Mouse (Mus musculus) heart, embryonic 13.5 days (tissue): ENCODE results near the gene Fam13a. TPM values are rescaled to one million over a fixed set of nuclear protein-coding genes. Genes with fewer than 3 reads are reported as not detected.

Experiments used
- ATAC-seq: fragments of 200-750 bp; cut with Nextera tagmentation; 2 replicates; pipeline ENCODE4 v1.8.0; 2017; ENCODE audit warnings: moderate TSS enrichment; ENCODE audit not compliant: insufficient number of reproducible peaks, low FRiP score, low TSS enrichment; ENCODE audit errors: extremely low read depth
- H3K27ac ChIP-seq: fragments of 300-500 bp; sonication (generic); replicated peaks from 2 replicates; pipeline ENCODE4 v1.5.1; 2015; ENCODE audit warnings: moderate library complexity, mild to moderate bottlenecking, inconsistent platforms
- H3K27me3 ChIP-seq: fragments of 300-500 bp; sonication (generic); replicated peaks from 2 replicates; pipeline ENCODE4 v1.6.1; 2015; ENCODE audit warnings: mild to moderate bottlenecking, inconsistent platforms
- H3K36me3 ChIP-seq: fragments of 300-500 bp; sonication (generic); 2 replicates; pipeline ENCODE4 v1.6.1; 2015; ENCODE audit warnings: mild to moderate bottlenecking, inconsistent platforms
- H3K4me1 ChIP-seq: fragments of 300-500 bp; sonication (generic); 2 replicates; pipeline ENCODE4 v1.6.1; 2015; ENCODE audit warnings: inconsistent platforms
- H3K4me2 ChIP-seq: fragments of 300-500 bp; sonication (generic); 2 replicates; pipeline ENCODE4 v1.6.1; 2015; ENCODE audit warnings: inconsistent platforms, mild to moderate bottlenecking, moderate library complexity
- H3K4me3 ChIP-seq: fragments of 300-500 bp; sonication (generic); 2 replicates; pipeline ENCODE4 v1.5.1; 2015; ENCODE audit warnings: moderate library complexity, mild to moderate bottlenecking, inconsistent platforms
- H3K9ac ChIP-seq: fragments of 300-500 bp; sonication (generic); 2 replicates; pipeline ENCODE4 v1.6.1; 2015; ENCODE audit warnings: inconsistent platforms, mild to moderate bottlenecking, moderate library complexity
- H3K9me3 ChIP-seq: fragments of 300-500 bp; sonication (generic); 2 replicates; pipeline ENCODE4 v1.6.1; 2016; ENCODE audit warnings: inconsistent platforms
- WGBS: fragments of 180-500 bp; shearing (Covaris S2); methylation state at CpG from one replicate; pipeline ENCODE4 v1.1.7; 2015; ENCODE audit warnings: mixed read lengths; 5-methylcytosine and 5-hydroxymethylcytosine counted together
- polyA plus RNA-seq: library from polyadenylated mRNA; unstranded; fragments of >200 nt; fragmentation: Nextera tagmentation; extraction: Ambion mirVana; gene quantifications from 2 replicates; pipeline ENCODE4 v1.2.1, GENCODE M21; 2015

Fam13a gene
- polyA plus RNA-seq, 1 experiment from 2014 or later: 5.7 TPM

GRCm38 (mm10) chr6:58999044-58999453 lies 25.3 kb downstream of the Fam13a start:
- Histone ChIP-seq H3K4me1 (peaks cover 12% of the 10 kb centered on the region; the same call in 1 of the 2 replicates), H3K9ac (no peak overlapping the region), H3K9me3 (no peaks in the 10 kb centered on the region), H3K36me3 (no peaks in the 10 kb centered on the region), H3K27me3 (no peaks in the 10 kb centered on the region), H3K27ac (0 out of 2 replicates have a peak overlapping the region, but pooled peaks have one; percentile 26), H3K4me3 (no peak overlapping the region), H3K4me2 (0 out of 2 replicates have a peak overlapping the region, but pooled peaks have one; percentile 14)
- no peak for ATAC-seq
- WGBS: 39% methylated on average over 4 of the region's 4 CpGs

GRCm38 (mm10) chr6:58998528-58998927 lies 25.8 kb downstream of the Fam13a start:
- no peak overlapping the region for H3K27ac ChIP-seq

GRCm38 (mm10) chr6:58989149-58989548 lies 35.2 kb downstream of the Fam13a start:
- Histone ChIP-seq H3K27ac (no peak overlapping the region), H3K4me2 (no peak overlapping the region), H3K4me3 (no peak overlapping the region), H3K4me1 (no peaks in the 10 kb centered on the region), H3K9ac (no peak overlapping the region), H3K36me3 (0 out of 2 replicates have a peak, but pooled peaks cover 7% of the 10 kb centered on the region), H3K9me3 (no peaks in the 10 kb centered on the region), H3K27me3 (no peaks in the 10 kb centered on the region)
- no peak for ATAC-seq
- 83% methylated on average over 3 of the region's 3 CpGs for WGBS

More at GRCm38 (mm10) chr6:58998528-58998927, 25.8 kb downstream of the Fam13a start:
- peaks cover 12% of the 10 kb centered on the region; the same call in 1 of the 2 replicates for H3K4me1 ChIP-seq
- H3K4me3 ChIP-seq: no peak overlapping the region
- H3K27me3 ChIP-seq: no peaks in the 10 kb centered on the region
- H3K9me3 ChIP-seq: no peaks in the 10 kb centered on the region
- 59% methylated on average over 4 of the region's 4 CpGs for WGBS
- no peak overlapping the region for H3K4me2 ChIP-seq
- H3K9ac ChIP-seq: no peak overlapping the region
- no peaks in the 10 kb centered on the region for H3K36me3 ChIP-seq
- no peak for ATAC-seq

- 84% methylated on average over 2 of the region's 2 CpGs for WGBS
- Histone ChIP-seq H3K4me3 (no peak overlapping the region), H3K4me2 (no peak overlapping the region), H3K4me1 (no peaks in the 10 kb centered on the region), H3K27me3 (no peaks in the 10 kb centered on the region), H3K27ac (no peak overlapping the region), H3K9ac (no peak overlapping the region), H3K36me3 (0 out of 2 replicates have a peak, but pooled peaks cover 9% of the 10 kb centered on the region), H3K9me3 (no peaks in the 10 kb centered on the region)
- ATAC-seq: no peak
These were observed 35.6 kb downstream of the Fam13a start for GRCm38 (mm10) chr6:58988706-58989105.

GRCm38 (mm10) chr6:58987166-58987565 lies 37.2 kb downstream of the Fam13a start:
- no peak overlapping the region for H3K4me2 ChIP-seq
- no peaks in the 10 kb centered on the region for H3K27me3 ChIP-seq
- 0 out of 2 replicates have a peak, but pooled peaks cover 12% of the 10 kb centered on the region for H3K36me3 ChIP-seq
- H3K4me3 ChIP-seq: no peak overlapping the region
- ATAC-seq: no peak
- no peaks in the 10 kb centered on the region for H3K4me1 ChIP-seq
- no peaks in the 10 kb centered on the region for H3K9me3 ChIP-seq
- H3K9ac ChIP-seq: no peak overlapping the region
- no peak overlapping the region for H3K27ac ChIP-seq
- 79% methylated on average over 5 of the region's 5 CpGs for WGBS

- H3K4me2 ChIP-seq: no peak overlapping the region
- ATAC-seq: no peak
- H3K9ac ChIP-seq: no peak overlapping the region
- 0 out of 2 replicates have a peak, but pooled peaks cover 12% of the 10 kb centered on the region for H3K36me3 ChIP-seq
- H3K9me3 ChIP-seq: no peaks in the 10 kb centered on the region
- peaks cover 4% of the 10 kb centered on the region; the same call in 1 of the 2 replicates for H3K4me1 ChIP-seq
- H3K27me3 ChIP-seq: no peaks in the 10 kb centered on the region
- H3K27ac ChIP-seq: no peak overlapping the region
- WGBS: 89% methylated on average over 8 of the region's 8 CpGs
- H3K4me3 ChIP-seq: no peak overlapping the region
These were observed 39.2 kb downstream of the Fam13a start for GRCm38 (mm10) chr6:58985186-58985585.

- peaks cover 9% of the 10 kb centered on the region; the same call in 1 of the 2 replicates for H3K4me1 ChIP-seq
- no peak overlapping the region for H3K27ac ChIP-seq
- no peaks in the 10 kb centered on the region for H3K36me3 ChIP-seq
- 61% methylated on average over 2 of the region's 2 CpGs for WGBS
- no peak overlapping the region for H3K9ac ChIP-seq
- H3K9me3 ChIP-seq: no peaks in the 10 kb centered on the region
- H3K4me2 ChIP-seq: no peak overlapping the region
- H3K27me3 ChIP-seq: no peaks in the 10 kb centered on the region
- H3K4me3 ChIP-seq: no peak overlapping the region
- ATAC-seq: no peak
These were observed 49.1 kb downstream of the Fam13a start for GRCm38 (mm10) chr6:58975249-58975648.

GRCm38 (mm10) chr6:58974428-58974827 lies 49.9 kb downstream of the Fam13a start:
- Histone ChIP-seq H3K27me3 (no peaks in the 10 kb centered on the region), H3K36me3 (no peaks in the 10 kb centered on the region), H3K27ac (no peak overlapping the region), H3K4me1 (peaks cover 7% of the 10 kb centered on the region; the same call in 1 of the 2 replicates), H3K4me2 (no peak overlapping the region), H3K4me3 (no peak overlapping the region), H3K9me3 (no peaks in the 10 kb centered on the region), H3K9ac (no peak overlapping the region)
- no peak for ATAC-seq
- 80% methylated on average over 2 of the region's 2 CpGs for WGBS

- H3K4me1 ChIP-seq: peaks cover 7% of the 10 kb centered on the region; the same call in 1 of the 2 replicates
- H3K27ac ChIP-seq: no peak overlapping the region
- no peak overlapping the region for H3K4me3 ChIP-seq
- H3K9ac ChIP-seq: no peak overlapping the region
- H3K4me2 ChIP-seq: no peak overlapping the region
- H3K36me3 ChIP-seq: peaks cover 5% of the 10 kb centered on the region; the same call in 1 of the 2 replicates
- no peaks in the 10 kb centered on the region for H3K9me3 ChIP-seq
- no peak for ATAC-seq
- H3K27me3 ChIP-seq: no peaks in the 10 kb centered on the region
- WGBS: 73% methylated on average over 1 of the region's 1 CpGs
These were observed 51.5 kb downstream of the Fam13a start for GRCm38 (mm10) chr6:58972873-58973272.

- Histone ChIP-seq H3K4me1 (peaks cover 5% of the 10 kb centered on the region; the same call in 1 of the 2 replicates), H3K9me3 (no peaks in the 10 kb centered on the region), H3K4me3 (no peak overlapping the region), H3K27ac (no peak overlapping the region), H3K27me3 (no peaks in the 10 kb centered on the region), H3K4me2 (no peak overlapping the region), H3K9ac (no peak overlapping the region), H3K36me3 (peaks cover 10% of the 10 kb centered on the region; the same call in 1 of the 2 replicates)
- ATAC-seq: no peak
- 76% methylated on average over 3 of the region's 3 CpGs for WGBS
These were observed 56.1 kb downstream of the Fam13a start for GRCm38 (mm10) chr6:58968272-58968671.

- Histone ChIP-seq H3K4me1 (peaks cover 5% of the 10 kb centered on the region; the same call in 1 of the 2 replicates), H3K36me3 (peaks cover 10% of the 10 kb centered on the region; the same call in 1 of the 2 replicates), H3K27me3 (no peaks in the 10 kb centered on the region), H3K27ac (no peak overlapping the region), H3K9ac (no peak overlapping the region), H3K9me3 (no peaks in the 10 kb centered on the region), H3K4me2 (peak overlapping the region; percentile 6; the same call in 1 of the 2 replicates), H3K4me3 (no peak overlapping the region)
- ATAC-seq: no peak
- WGBS: 30% methylated on average over 12 of the region's 12 CpGs
These were observed 59.1 kb downstream of the Fam13a start for GRCm38 (mm10) chr6:58965071-58965831.
